Mouse (Mus musculus) heart, postnatal 0 days (tissue): ENCODE results near the gene Babam1.
A peak's percentile ranks its signal among the peaks of the same experiment; 100 is the strongest.

ENCODE experiments used
- CTCF ChIP-seq: IDR thresholded peaks from 2 replicates; pipeline ENCODE4 v1.5.1; 2016; ENCODE audit warnings: antibody characterized with exemption, control low read depth, low read depth
- EP300 ChIP-seq: IDR thresholded peaks from 2 replicates; pipeline ENCODE4 v1.6.1; 2016; ENCODE audit warnings: antibody characterized with exemption, low read depth

DNA sequence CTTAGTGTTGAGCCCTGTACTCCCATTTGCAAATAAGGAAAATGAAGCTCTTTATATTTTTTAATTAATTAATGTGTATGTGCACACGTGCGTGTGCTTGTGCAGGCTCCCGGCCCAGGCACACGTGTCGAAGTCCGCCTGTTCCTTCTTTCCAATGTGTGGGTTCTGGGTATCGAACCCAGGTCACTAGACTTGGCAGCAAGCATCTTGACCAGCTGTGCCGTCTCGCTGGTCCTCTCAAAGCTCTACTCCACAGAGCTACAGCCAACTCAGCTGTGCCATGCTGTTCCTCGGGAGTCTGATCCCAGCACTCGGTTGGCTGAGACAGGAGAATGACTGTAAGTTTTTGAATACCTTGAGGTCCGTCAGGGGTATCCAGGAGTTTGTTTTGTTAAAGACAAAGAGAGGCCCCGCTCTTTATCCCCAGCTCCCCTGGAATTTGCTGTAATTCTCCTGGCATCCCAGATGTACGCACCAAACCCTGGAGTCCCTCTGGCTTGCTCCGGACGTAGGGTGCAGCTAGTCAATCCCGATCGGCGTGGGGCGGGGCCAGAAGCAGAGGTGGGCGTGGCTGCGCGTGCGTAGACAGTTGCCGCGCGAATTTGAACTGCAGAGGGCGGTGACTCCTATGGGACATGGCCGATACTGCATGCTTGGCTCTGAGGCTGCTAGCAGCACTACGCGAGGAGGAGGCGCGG lies 8.9 kb downstream of the Babam1 start, which contains the start of gene Ankle1:
- peak; percentile 64 for TF ChIP-seq CTCF
- no peak for TF ChIP-seq EP300
